Mouse (Mus musculus) limb, embryonic 14.5 days (tissue): ENCODE measurements around the gene Il23r. TPM values are rescaled to one million over a fixed set of nuclear protein-coding genes. Genes with fewer than 3 reads are reported as not detected.

Experiments
- ATAC-seq: fragments of 200-750 bp; cut with Nextera tagmentation; 2 replicates; pipeline ENCODE4 v1.8.0; 2017; ENCODE audit warnings: low read depth, moderate number of reproducible peaks, moderate TSS enrichment; ENCODE audit not compliant: low FRiP score
- DNase-seq: peaks from one replicate; pipeline ENCODE4 v3.0.0-alpha.2; 2015; ENCODE audit warnings: low spot score
- H3K27ac ChIP-seq: fragments of 300-500 bp; sonication (generic); replicated peaks from 2 replicates; pipeline ENCODE4 v1.5.1; 2014; ENCODE audit warnings: low read depth, mild to moderate bottlenecking, low read length, moderate library complexity, mixed read lengths
- H3K27me3 ChIP-seq: fragments of 300-500 bp; sonication (generic); 2 replicates; pipeline ENCODE4 v1.6.1; 2014; ENCODE audit warnings: low read length, mixed read lengths; ENCODE audit not compliant: control insufficient read depth, insufficient read depth
- H3K36me3 ChIP-seq: fragments of 300-500 bp; sonication (generic); 2 replicates; pipeline ENCODE4 v1.6.1; 2014; ENCODE audit warnings: mild to moderate bottlenecking, low read length, moderate library complexity, mixed read lengths; ENCODE audit not compliant: control insufficient read depth, insufficient read depth
- H3K4me1 ChIP-seq: fragments of 300-500 bp; sonication (generic); 2 replicates; pipeline ENCODE4 v1.6.1; 2014; ENCODE audit warnings: antibody characterized with exemption, low read length, mixed read lengths; ENCODE audit not compliant: control insufficient read depth, insufficient read depth
- H3K4me2 ChIP-seq: fragments of 300-500 bp; sonication (generic); replicated peaks from 2 replicates; pipeline ENCODE4 v1.6.1; 2014; ENCODE audit warnings: low read depth, mild to moderate bottlenecking, low read length, moderate library complexity; ENCODE audit not compliant: severe bottlenecking
- H3K4me3 ChIP-seq: fragments of 300-500 bp; sonication (generic); replicated peaks from 2 replicates; pipeline ENCODE4 v1.5.1; 2014; ENCODE audit warnings: low read length
- H3K9ac ChIP-seq: fragments of 300-500 bp; sonication (generic); 2 replicates; pipeline ENCODE4 v1.6.1; 2014; ENCODE audit warnings: mild to moderate bottlenecking, low read depth, low read length, moderate library complexity; ENCODE audit not compliant: severe bottlenecking
- H3K9me3 ChIP-seq: fragments of 300-500 bp; sonication (generic); 2 replicates; pipeline ENCODE4 v1.6.1; 2016; ENCODE audit warnings: low read length; ENCODE audit not compliant: control insufficient read depth
- POLR2A ChIP-seq: fragments of 200-500 bp; IDR thresholded peaks from 2 replicates; pipeline ENCODE4 v1.8.0; 2012; ENCODE audit warnings: inconsistent platforms, mild to moderate bottlenecking, moderate library complexity, borderline replicate concordance; ENCODE audit not compliant: insufficient read depth, insufficient read length; ENCODE audit errors: extremely low read depth
- WGBS: fragments of 180-500 bp; shearing (Covaris S2); extraction: QIAGEN DNeasy Blood & Tissue Kit; methylation state at CpG from one replicate; pipeline ENCODE4 v1.1.7; 2014; 5-methylcytosine and 5-hydroxymethylcytosine counted together
- polyA plus RNA-seq, 2 experiments: library from polyadenylated mRNA; depleted of rRNA in 1 of 2; stranded (reverse) in 1 of 2; unstranded in 1 of 2; fragments of >200 nt; fragmentation: Nextera tagmentation in 1 of 2; extraction: Ambion mirVana in 1 of 2; gene quantifications; 2 replicates each; pipeline versions ENCODE4 v1.2.1 to v1.2.3; 2012 to 2014

Gene Il23r
- polyA plus RNA-seq, 2 experiments, result not detected

DNA sequence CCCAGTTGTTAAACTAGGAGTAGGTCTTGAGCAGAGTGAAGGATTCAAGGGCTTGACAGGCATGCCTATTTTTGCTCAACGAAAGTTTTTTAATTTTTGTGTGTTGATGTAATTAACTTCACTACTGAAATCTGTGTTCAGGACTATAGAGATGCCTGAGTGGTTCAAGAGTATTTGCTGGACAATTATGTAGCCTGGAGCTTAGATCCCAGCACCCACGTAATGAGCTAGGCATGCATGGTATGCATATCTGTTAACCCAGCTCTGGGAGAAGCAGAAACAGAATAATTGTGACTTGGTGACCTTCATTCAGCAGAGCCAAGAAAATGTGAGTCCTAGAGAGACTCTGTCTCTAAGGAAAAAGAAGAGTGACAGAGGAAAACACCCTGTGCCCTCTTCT is 10.6 kb downstream of the Il23r start:
- Histone ChIP-seq H3K27me3 (no peaks in the 10 kb centered on the region), H3K4me2 (no peak overlapping the region), H3K9me3 (no peaks in the 10 kb centered on the region), H3K9ac (no peak overlapping the region), H3K4me3 (no peak overlapping the region), H3K36me3 (no peaks in the 10 kb centered on the region), H3K27ac (no peak overlapping the region), H3K4me1 (no peaks in the 10 kb centered on the region)
- DNase-seq (peak; percentile 6), ATAC-seq (no peak)
- 66% methylated on average over 2 of the region's 2 CpGs for WGBS
- no peak for TF ChIP-seq POLR2A

DNA sequence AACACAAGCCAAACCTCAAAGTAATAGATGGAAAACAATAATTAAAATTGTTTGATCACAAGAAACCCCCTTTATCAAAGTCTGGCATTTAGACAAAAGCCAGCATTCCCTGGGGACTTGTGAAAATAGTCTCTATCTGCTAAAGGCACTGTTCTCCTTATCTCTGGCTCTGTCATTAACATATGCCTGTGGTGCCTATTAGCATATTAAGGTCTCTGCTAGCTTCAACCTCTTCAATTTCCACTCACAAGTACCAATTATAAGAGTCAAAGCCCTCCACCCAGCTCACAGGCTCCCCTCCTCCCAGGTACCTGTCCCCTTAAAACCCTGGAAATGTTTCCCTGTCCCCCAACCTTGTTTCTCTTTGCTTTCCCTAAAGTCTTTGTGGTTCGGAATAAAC is 20.4 kb downstream of the Il23r start:
- H3K9me3 ChIP-seq, result no peaks in the 10 kb centered on the region
- 0 out of 2 replicates have a peak, but pooled peaks cover 5% of the 10 kb centered on the region for H3K27me3 ChIP-seq
- no peak overlapping the region for H3K27ac ChIP-seq
- no peak overlapping the region for H3K9ac ChIP-seq
- H3K36me3 ChIP-seq, result no peaks in the 10 kb centered on the region
- TF ChIP-seq POLR2A, result no peak
- 17% methylated on average over 1 of the region's 1 CpGs for WGBS
- no peaks in the 10 kb centered on the region for H3K4me1 ChIP-seq
- no peak overlapping the region for H3K4me2 ChIP-seq
- DNase-seq (no peak), ATAC-seq (no peak)
- H3K4me3 ChIP-seq, result no peak overlapping the region

DNA sequence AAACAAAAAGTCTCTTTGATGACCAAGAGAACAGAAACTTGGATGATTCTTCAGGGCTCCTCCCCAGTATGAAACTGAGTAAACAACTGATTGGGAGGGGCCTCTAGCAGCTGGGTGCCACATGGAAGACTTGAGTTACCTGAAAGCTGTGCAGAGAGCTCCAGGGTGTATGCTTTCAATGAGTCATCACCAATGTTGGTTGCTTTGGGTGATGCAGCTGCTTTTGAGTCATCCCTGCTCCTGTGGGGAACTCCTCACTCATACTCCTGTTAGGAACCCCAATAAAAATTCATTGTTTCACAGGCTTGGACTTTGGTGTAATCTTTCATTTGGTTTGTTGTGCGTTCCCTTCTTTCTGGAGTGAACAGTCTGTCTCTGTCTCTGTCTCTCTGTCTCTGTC is 32.2 kb downstream of the Il23r start:
- H3K9ac ChIP-seq, result no peak overlapping the region
- ATAC-seq, result no peak
- no peak overlapping the region for H3K27ac ChIP-seq
- H3K9me3 ChIP-seq, result no peaks in the 10 kb centered on the region
- no peak overlapping the region for H3K4me3 ChIP-seq
- no peaks in the 10 kb centered on the region for H3K4me1 ChIP-seq
- no peaks in the 10 kb centered on the region for H3K27me3 ChIP-seq
- no peaks in the 10 kb centered on the region for H3K36me3 ChIP-seq
- TF ChIP-seq POLR2A, result no peak
- 85% methylated on average over 1 of the region's 1 CpGs for WGBS
- no peak overlapping the region for H3K4me2 ChIP-seq
- no peak for DNase-seq

DNA sequence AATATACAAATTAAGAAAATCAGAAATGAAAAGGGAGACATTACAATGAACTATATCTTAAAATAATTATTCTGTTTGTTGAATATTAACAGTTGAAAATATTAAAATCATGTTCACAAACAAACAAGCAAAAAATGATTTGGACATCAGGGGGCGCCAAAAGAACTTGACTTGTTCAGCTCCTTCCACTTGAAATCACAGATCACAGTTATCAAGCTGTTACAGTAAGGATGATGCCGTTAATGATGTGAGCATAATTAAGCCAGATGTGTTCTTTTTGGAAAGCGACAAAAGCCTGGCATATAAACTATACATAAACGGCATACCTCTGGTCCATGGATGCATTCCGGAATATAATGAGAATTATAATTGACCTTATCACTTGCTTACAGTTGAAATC is 40.3 kb downstream of the Il23r start:
- Histone ChIP-seq H3K4me1 (no peaks in the 10 kb centered on the region), H3K4me3 (no peak overlapping the region), H3K9me3 (no peaks in the 10 kb centered on the region), H3K9ac (no peak overlapping the region), H3K36me3 (no peaks in the 10 kb centered on the region), H3K4me2 (no peak overlapping the region), H3K27me3 (no peaks in the 10 kb centered on the region), H3K27ac (no peak overlapping the region)
- ATAC-seq (no peak), DNase-seq (peak; percentile 40)
- no peak for TF ChIP-seq POLR2A
- WGBS, result 54% methylated on average over 5 of the region's 5 CpGs

DNA sequence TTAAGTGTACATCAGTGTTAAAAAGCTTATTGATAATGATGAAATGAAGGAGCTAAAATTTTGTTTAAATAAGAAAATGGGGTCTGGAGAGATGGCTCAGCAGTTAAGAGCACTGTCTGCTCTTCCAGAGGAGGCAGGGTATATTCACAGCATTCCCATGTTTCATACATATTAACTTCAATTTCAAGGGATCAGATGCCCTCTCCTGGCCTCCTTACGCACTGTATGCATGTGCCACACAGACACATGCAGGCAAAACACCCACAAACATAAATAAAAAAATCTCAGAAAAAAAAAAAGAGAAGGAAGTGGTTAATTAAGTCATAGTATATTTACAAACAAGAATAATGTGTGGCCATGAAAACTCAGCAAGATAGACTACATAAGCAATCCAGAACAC is 45.8 kb downstream of the Il23r start:
- Histone ChIP-seq H3K4me3 (no peak overlapping the region), H3K27ac (no peak overlapping the region), H3K9ac (no peak overlapping the region), H3K36me3 (no peaks in the 10 kb centered on the region), H3K4me2 (no peak overlapping the region), H3K4me1 (no peaks in the 10 kb centered on the region), H3K9me3 (no peaks in the 10 kb centered on the region), H3K27me3 (no peaks in the 10 kb centered on the region)
- DNase-seq (no peak), ATAC-seq (no peak)
- no peak for TF ChIP-seq POLR2A
- 83% methylated on average over 1 of the region's 1 CpGs for WGBS

DNA sequence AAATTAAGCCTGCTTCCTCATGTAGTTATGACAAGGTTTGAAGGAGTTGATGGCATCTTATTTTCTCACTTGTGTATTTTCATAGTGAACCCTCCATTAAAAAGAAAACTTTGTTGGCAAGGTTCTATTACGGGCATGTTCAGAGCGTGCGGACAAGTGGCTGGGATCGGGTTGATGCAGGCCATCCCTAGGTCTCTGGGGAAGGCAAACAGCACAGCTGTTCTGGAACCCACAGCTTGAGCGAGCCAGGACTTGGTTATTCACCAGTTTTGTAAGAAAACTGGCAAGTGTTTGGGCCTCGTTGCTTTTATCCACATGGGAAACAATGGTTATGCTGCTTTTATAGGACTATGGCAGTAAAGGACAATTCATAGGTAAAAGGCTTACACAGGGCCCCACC is 48.5 kb downstream of the Il23r start:
- Histone ChIP-seq H3K9me3 (no peaks in the 10 kb centered on the region), H3K27ac (no peak overlapping the region), H3K4me2 (no peak overlapping the region), H3K27me3 (no peaks in the 10 kb centered on the region), H3K9ac (no peak overlapping the region), H3K36me3 (no peaks in the 10 kb centered on the region), H3K4me1 (no peaks in the 10 kb centered on the region), H3K4me3 (no peak overlapping the region)
- ATAC-seq (no peak), DNase-seq (no peak)
- TF ChIP-seq POLR2A, result no peak
- WGBS, result 83% methylated on average over 6 of the region's 6 CpGs
